Mouse (Mus musculus) duodenum, adult 2 months (tissue): ENCODE data around the gene Arhgef9. TPM values are rescaled to one million over a fixed set of nuclear protein-coding genes. Genes with fewer than 3 reads are reported as not detected.

Experiments used
- polyA plus RNA-seq: library from polyadenylated mRNA; depleted of rRNA; stranded (reverse); fragments of >200 nt; gene quantifications from 2 replicates; pipeline ENCODE4 v1.2.3, GENCODE M21; 2012; ENCODE audit warnings: low replicate concordance; rRNA removed

Gene Arhgef9
- 0.31 and 0.56 TPM in 2 replicates for polyA plus RNA-seq

GRCm38 (mm10) chrX:95196104-95196919 lies at the start of gene Arhgef9:
Gene Arhgef9, minus strand, starts transcription at chrX:95196856.

GRCm38 (mm10) chrX:95026361-95026892 lies 170.2 kb downstream of the Arhgef9 start, which contains the start of gene Spin4:
Gene Spin4, minus strand, starts transcription at chrX:95026682.

Other genes with a start within 250 kb of the Arhgef9 start
- gene Spin4, start 170.2 kb downstream of the Arhgef9 start, polyA plus RNA-seq, result 0.05 TPM in 1 of 2 replicates, not detected in the other
- gene Amer1, start 248.0 kb upstream of the Arhgef9 start, polyA plus RNA-seq, result 0.32 and 0.49 TPM in 2 replicates